In the genomic region with DNA sequence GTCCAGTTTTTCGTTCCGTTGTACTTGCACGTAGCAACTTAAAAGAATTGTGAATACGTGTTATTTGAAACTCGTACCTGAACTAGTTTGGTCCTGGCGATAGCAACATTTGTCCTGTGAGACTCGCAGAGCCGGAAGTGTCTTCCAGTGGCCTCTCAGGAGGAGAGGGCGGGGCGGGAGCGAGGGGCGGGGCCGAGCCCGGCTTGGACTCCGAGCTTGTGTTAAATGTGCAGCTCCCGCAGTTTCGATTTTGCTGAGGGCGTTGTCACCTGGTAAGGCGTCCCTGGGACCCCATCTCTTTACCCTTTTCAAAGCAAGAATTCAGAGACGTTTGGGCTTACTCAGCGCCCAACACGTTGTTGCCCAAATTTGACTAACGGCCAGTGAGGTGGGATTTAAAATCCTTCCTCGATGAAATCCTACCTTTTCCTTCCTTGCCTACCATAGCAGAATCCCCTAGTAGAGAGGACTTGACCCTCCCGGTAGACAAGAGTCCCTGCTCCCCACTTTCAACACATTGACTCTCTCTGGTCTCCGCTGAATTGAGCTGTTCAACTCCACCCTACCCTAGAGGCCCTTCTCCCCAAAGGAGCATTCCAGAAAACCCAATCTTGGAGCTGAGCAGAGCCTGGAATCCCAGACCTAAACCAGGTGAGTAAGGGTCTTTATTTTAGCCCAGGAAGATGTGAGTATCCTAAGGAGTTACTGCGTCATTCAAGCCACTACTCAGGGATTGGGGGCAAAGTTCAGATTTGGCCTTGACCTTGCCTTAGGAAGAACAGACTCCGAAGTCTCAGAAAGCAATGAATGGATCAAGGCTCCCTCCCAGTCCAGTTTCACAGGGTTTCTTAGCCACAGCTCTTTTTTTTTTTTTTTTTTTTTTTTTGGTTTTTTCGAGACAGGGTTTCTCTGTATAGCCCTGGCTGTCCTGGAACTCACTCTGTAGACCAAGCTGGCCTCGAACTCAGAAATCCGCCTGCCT, we compare ENCODE assay signal across 8 mouse cellular contexts. TPM values are rescaled to one million over a fixed set of nuclear protein-coding genes. Genes with fewer than 3 reads are reported as not detected.
DNase-seq lines count a peak whose midpoint lies in the region; ATAC-seq lines count a peak whose summit lies in the region.

A gene (plus strand): TSS at position 189 of the 982 bp plus-strand sequence.

- no peaks in the 10 kb centered on the region for H3K27me3 ChIP-seq in forebrain, embryonic 10.5 days (ENCODE audit: poor library complexity, severe bottlenecking)
- H3K27me3 ChIP-seq in limb, embryonic 10.5 days (ENCODE audit: low read depth, poor library complexity, severe bottlenecking): no peaks in the 10 kb centered on the region
- H3K27me3 ChIP-seq in midbrain, embryonic 11.5 days (ENCODE audit: control insufficient read depth, insufficient read depth, low read length): no peaks in the 10 kb centered on the region
- no peaks in the 10 kb centered on the region for H3K27me3 ChIP-seq in splenic B cell, adult 2 months (ENCODE audit: control insufficient read depth, insufficient read depth, low read length, poor library complexity, severe bottlenecking)

- H3K36me3 ChIP-seq in forebrain, embryonic 10.5 days (replicated peaks): peaks cover 33% of the 10 kb centered on the region
- peaks cover 40% of the 10 kb centered on the region for H3K36me3 ChIP-seq in limb, embryonic 10.5 days
- peaks cover 9% of the 10 kb centered on the region for H3K36me3 ChIP-seq in midbrain, embryonic 11.5 days (ENCODE audit: control insufficient read depth, insufficient read depth, low read length)
- peaks cover 1% of the 10 kb centered on the region; the same call in 1 of the 2 replicates for H3K36me3 ChIP-seq in splenic B cell, adult 2 months (ENCODE audit: control insufficient read depth, insufficient read depth, low read length, poor library complexity, severe bottlenecking)

- peaks cover 10% of the 10 kb centered on the region for H3K4me1 ChIP-seq in forebrain, embryonic 10.5 days
- peaks cover 9% of the 10 kb centered on the region for H3K4me1 ChIP-seq in limb, embryonic 10.5 days
- H3K4me1 ChIP-seq in midbrain, embryonic 11.5 days (ENCODE audit: control insufficient read depth, insufficient read depth, low read length): peaks cover 8% of the 10 kb centered on the region; the same call in 1 of the 2 replicates

- peak within 1 kb of the TSS; percentile 41 for H3K4me2 ChIP-seq in midbrain, embryonic 11.5 days

- H3K4me3 ChIP-seq in forebrain, embryonic 10.5 days: peak within 1 kb of the TSS; percentile 50
- peak within 1 kb of the TSS; percentile 51 for H3K4me3 ChIP-seq in limb, embryonic 10.5 days
- H3K4me3 ChIP-seq in midbrain, embryonic 11.5 days (ENCODE audit: low read depth, low read length): peak within 1 kb of the TSS; percentile 22

- peak within 1 kb of the TSS; percentile 66 for H3K27ac ChIP-seq in forebrain, embryonic 10.5 days
- H3K27ac ChIP-seq in limb, embryonic 10.5 days: peak within 1 kb of the TSS; percentile 61
- H3K27ac ChIP-seq in midbrain, embryonic 11.5 days (ENCODE audit: low read depth, low read length): no peak within 1 kb of the TSS

- peak within 1 kb of the TSS; percentile 43 for H3K9ac ChIP-seq in midbrain, embryonic 11.5 days (ENCODE audit: low read length)

- no peaks in the 10 kb centered on the region for H3K9me3 ChIP-seq in forebrain, embryonic 10.5 days
- no peaks in the 10 kb centered on the region for H3K9me3 ChIP-seq in limb, embryonic 10.5 days (replicated peaks)
- no peaks in the 10 kb centered on the region for H3K9me3 ChIP-seq in midbrain, embryonic 11.5 days (ENCODE audit: control insufficient read depth, low read length)

- ATAC-seq in midbrain, embryonic 11.5 days (ENCODE audit: low FRiP score): no peak

- intact Hi-C loops in heart, postnatal 25 days (cut with DNase I): no loop called here

- 23% methylated on average over 31 of the region's 31 CpGs for WGBS in forebrain, embryonic 10.5 days
- 21% methylated on average over 31 of the region's 31 CpGs for WGBS in limb, embryonic 10.5 days
- 19% methylated on average over 29 of the region's 31 CpGs for WGBS in midbrain, embryonic 11.5 days

- peak; percentile 82 for DNase-seq in CD4-positive, CD25-positive, alpha-beta regulatory T cell, adult 2 months (ENCODE audit: low read depth, low spot score)
- DNase-seq in adrenal gland, adult 2 months: peak; percentile 86
- DNase-seq in forebrain, embryonic 10.5 days (ENCODE audit: extremely low spot score, low spot score): peak; percentile 64
- DNase-seq in heart, postnatal 25 days (ENCODE audit: low spot score): peak; percentile 26
- peak; percentile 82 for DNase-seq in limb, embryonic 10.5 days (ENCODE audit: low spot score)
- peak; percentile 96 for DNase-seq in midbrain, embryonic 11.5 days (ENCODE audit: low spot score, missing footprints)
- DNase-seq in splenic B cell, adult 2 months (ENCODE audit: low read depth, low spot score): peak; percentile 52
- no peak for DNase-seq in left cerebral cortex, adult 8-10 months (ENCODE audit: low spot score in 2 of 2)

RNA-seq across cellular contexts. Expression of the gene that starts here (rescaled TPM):
- 10 to 100 TPM; 14.4 to 17.0 TPM for total RNA-seq in adrenal gland, adult 2 months (2021)
- polyA plus RNA-seq in adrenal gland, adult 2 months (2012; rRNA removed): 25.1 and 28.6 TPM in 2 replicates
- polyA plus RNA-seq in forebrain, embryonic 10.5 days (2016; fragmentation: Nextera tagmentation; extraction: Ambion mirVana): 1.5 and 1.8 TPM in 2 replicates
- total RNA-seq in heart, postnatal 25 days (2021): 1 to 10 TPM; 3.6 to 3.8 TPM
- polyA plus RNA-seq in limb, embryonic 10.5 days (2016; fragmentation: Nextera tagmentation; extraction: Ambion mirVana): 1.1 and 1.8 TPM in 2 replicates
- polyA plus RNA-seq in midbrain, embryonic 11.5 days (2014; fragmentation: Nextera tagmentation; extraction: Ambion mirVana): 2.6 and 2.7 TPM in 2 replicates
- total RNA-seq in left cerebral cortex, adult 8-10 months (2022): 1 to 10 TPM in 3 of 4 experiments, under 1 TPM in 1; 0.97 to 3.1 (median 2.2) TPM

Comparison
In these comparisons a context has a peak if more than half of its experiments do, and no peak if none do; other contexts are left out.
1. DNase-seq: peak in CD4-positive, CD25-positive, alpha-beta regulatory T cell, adult 2 months (single experiment), adrenal gland, adult 2 months (single experiment), forebrain, embryonic 10.5 days (single experiment), heart, postnatal 25 days (single experiment), limb, embryonic 10.5 days (single experiment), midbrain, embryonic 11.5 days (single experiment) and splenic B cell, adult 2 months (single experiment); none in left cerebral cortex, adult 8-10 months (0 of 2).
2. Peak in every context shown above with its lines, with median percentiles within 50 percentile points of each other: H3K4me3 ChIP-seq.